Mouse (Mus musculus) kidney, embryonic 15.5 days (tissue): Measurements from ENCODE around the gene Gm9918. TPM values are rescaled to one million over a fixed set of nuclear protein-coding genes. Genes with fewer than 3 reads are reported as not detected.

Experiments
- ATAC-seq: fragments of 200-750 bp; cut with Nextera tagmentation; replicated peaks from 2 replicates; pipeline ENCODE4 v1.8.0; 2017; ENCODE audit warnings: moderate TSS enrichment; ENCODE audit not compliant: low FRiP score
- H3K27ac ChIP-seq: fragments of 300-500 bp; sonication (generic); 2 replicates; pipeline ENCODE4 v1.5.1; 2015; ENCODE audit warnings: mild to moderate bottlenecking, inconsistent platforms
- H3K27me3 ChIP-seq: fragments of 300-500 bp; sonication (generic); 2 replicates; pipeline ENCODE4 v1.6.1; 2015; ENCODE audit warnings: inconsistent platforms
- H3K36me3 ChIP-seq: fragments of 300-500 bp; sonication (generic); 2 replicates; pipeline ENCODE4 v1.6.1; 2015; ENCODE audit warnings: inconsistent platforms
- H3K4me1 ChIP-seq: fragments of 300-500 bp; sonication (generic); 2 replicates; pipeline ENCODE4 v1.6.1; 2015; ENCODE audit warnings: inconsistent platforms
- H3K4me2 ChIP-seq: fragments of 300-500 bp; sonication (generic); 2 replicates; pipeline ENCODE4 v1.6.1; 2015; ENCODE audit warnings: moderate library complexity, mild to moderate bottlenecking, inconsistent platforms
- H3K4me3 ChIP-seq: fragments of 300-500 bp; sonication (generic); replicated peaks from 2 replicates; pipeline ENCODE4 v1.5.1; 2015; ENCODE audit warnings: mild to moderate bottlenecking, inconsistent platforms
- H3K9ac ChIP-seq: fragments of 300-500 bp; sonication (generic); 2 replicates; pipeline ENCODE4 v1.6.1; 2015; ENCODE audit warnings: mild to moderate bottlenecking, inconsistent platforms
- H3K9me3 ChIP-seq: fragments of 300-500 bp; sonication (generic); replicated peaks from 2 replicates; pipeline ENCODE4 v1.6.1; 2016; ENCODE audit warnings: inconsistent platforms
- WGBS: fragments of 180-500 bp; shearing (Covaris S2); methylation state at CpG from one replicate; pipeline ENCODE4 v1.1.7; 2015; ENCODE audit warnings: mixed read lengths; 5-methylcytosine and 5-hydroxymethylcytosine counted together
- polyA plus RNA-seq: library from polyadenylated mRNA; unstranded; fragments of >200 nt; fragmentation: Nextera tagmentation; extraction: Ambion mirVana; gene quantifications from 2 replicates; pipeline ENCODE4 v1.2.1, GENCODE M21; 2015

Gm9918 gene
- polyA plus RNA-seq, 1 experiment from 2014 or later: 0.44 TPM

DNA sequence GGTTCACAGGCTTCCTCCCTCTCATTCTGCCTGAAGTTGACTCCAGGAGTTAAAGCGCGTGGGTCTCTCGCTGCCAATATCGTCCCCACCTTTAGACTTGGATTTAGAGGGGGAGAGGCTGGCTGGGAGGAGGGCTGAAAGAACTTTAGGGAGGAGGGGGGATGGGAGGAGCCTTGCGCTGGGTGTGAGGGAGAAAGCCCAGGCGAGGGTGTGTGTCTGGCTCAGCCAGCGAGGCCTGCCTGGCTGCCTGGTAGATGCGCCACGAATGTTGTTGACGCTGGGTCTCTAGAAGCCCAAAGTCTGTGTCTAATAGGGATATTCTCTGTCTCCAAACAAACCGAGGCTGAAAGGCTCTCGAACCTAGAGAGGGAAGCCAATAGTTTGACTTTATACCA, 12.3 kb upstream of the Gm9918 start:
- Histone ChIP-seq H3K4me1 (peaks cover 57% of the 10 kb centered on the region), H3K27ac (peak overlapping the region; percentile 73), H3K9ac (peak overlapping the region; percentile 74; the same call in 1 of the 2 replicates), H3K4me3 (peak overlapping the region; percentile 68), H3K36me3 (no peaks in the 10 kb centered on the region), H3K27me3 (0 out of 2 replicates have a peak, but pooled peaks cover 7% of the 10 kb centered on the region), H3K4me2 (peak overlapping the region; percentile 94), H3K9me3 (no peaks in the 10 kb centered on the region)
- peak; percentile 40; the same call in 1 of the 2 replicates for ATAC-seq
- 12% methylated on average over 12 of the region's 12 CpGs for WGBS

DNA sequence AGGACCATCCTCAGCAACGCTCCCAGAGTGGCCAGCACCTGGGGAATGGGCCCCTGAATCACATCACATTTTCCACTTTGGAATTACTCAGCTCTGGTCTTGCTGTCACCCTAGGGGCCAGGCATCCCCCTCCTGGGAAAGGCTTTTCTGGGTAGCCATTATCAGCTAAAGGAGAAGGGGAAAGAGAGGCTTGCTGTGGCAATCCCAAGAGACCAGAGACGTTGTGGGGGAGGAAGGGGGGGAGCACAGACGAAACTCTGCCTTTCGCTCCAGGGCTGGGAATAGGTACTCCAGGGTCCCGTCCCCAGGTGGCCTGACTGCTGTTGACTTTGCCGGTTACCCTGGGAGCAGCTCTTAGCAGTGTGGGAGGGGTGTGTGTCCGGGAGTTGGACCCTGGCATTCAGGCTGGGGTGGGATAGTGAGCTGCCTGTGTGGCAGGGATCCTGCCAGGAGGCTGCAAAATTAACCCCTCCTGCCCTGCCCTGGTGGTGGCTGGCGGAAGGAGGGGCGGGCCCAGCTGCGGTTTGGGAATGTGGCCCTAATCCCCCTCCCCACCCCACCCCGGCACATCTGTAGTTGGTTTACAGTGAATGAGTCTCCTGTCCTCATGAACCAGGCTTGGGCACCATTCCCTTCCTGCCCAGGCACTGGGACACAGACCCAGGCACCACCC, 11.6 kb upstream of the Gm9918 start:
- Histone ChIP-seq H3K4me3 (no peak overlapping the region), H3K4me2 (peak overlapping the region; percentile 94), H3K27ac (peak overlapping the region; percentile 73)

DNA sequence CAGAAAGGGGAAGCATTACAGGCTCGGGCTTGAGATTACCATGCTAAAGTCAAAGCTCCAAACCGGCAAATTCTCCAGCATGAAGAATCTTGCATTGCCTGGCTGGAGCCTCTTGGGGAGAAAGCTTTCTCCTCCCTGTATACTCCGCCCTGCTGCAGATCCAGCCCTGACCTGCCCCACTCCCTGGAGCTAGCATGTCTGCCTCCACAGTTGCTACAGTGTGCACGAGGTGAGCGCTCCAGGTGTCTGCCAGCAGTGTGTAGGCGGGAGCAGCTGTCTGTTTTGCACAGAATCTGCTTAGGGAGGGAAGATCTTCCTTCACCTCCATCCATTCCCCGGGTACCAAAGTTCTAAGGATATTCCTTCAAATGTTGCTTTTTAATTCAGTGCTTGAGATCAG, 7.8 kb upstream of the Gm9918 start:
- Histone ChIP-seq H3K27me3 (0 out of 2 replicates have a peak, but pooled peaks cover 3% of the 10 kb centered on the region), H3K27ac (no peak overlapping the region), H3K4me2 (no peak overlapping the region), H3K36me3 (no peaks in the 10 kb centered on the region), H3K9me3 (no peaks in the 10 kb centered on the region), H3K4me3 (no peak overlapping the region), H3K4me1 (peaks cover 31% of the 10 kb centered on the region), H3K9ac (no peak overlapping the region)
- 44% methylated on average over 7 of the region's 7 CpGs for WGBS
- no peak for ATAC-seq

More for the DNA sequence above, 11.6 kb upstream of the Gm9918 start:
- 33% methylated on average over 11 of the region's 11 CpGs for WGBS
- Histone ChIP-seq H3K36me3 (no peaks in the 10 kb centered on the region), H3K4me1 (peaks cover 59% of the 10 kb centered on the region), H3K9ac (0 out of 2 replicates have a peak overlapping the region, but pooled peaks have one; percentile 15), H3K9me3 (no peaks in the 10 kb centered on the region), H3K27me3 (0 out of 2 replicates have a peak, but pooled peaks cover 7% of the 10 kb centered on the region)
- ATAC-seq: no peak

DNA sequence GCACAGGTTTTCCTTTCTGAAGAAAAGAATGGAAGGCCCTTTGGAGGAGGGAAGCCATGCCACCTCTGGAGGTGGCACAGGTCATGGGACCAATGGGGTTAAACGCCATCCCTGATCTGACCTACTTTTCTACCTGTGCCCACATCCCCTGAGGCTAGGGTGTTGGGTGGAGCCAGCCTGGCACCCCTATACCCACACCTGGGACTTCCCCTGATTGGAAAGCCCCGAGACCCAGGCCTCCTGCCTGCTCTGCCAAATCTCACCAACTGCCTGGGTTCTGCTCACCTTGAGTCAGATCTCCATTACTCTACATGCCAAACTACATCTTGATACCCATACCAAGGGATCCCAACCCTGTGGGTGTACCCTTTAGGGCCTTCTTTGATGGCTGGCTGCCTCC, 7.3 kb upstream of the Gm9918 start:
- Histone ChIP-seq H3K27me3 (0 out of 2 replicates have a peak, but pooled peaks cover 3% of the 10 kb centered on the region), H3K4me3 (no peak overlapping the region), H3K4me2 (no peak overlapping the region), H3K36me3 (no peaks in the 10 kb centered on the region), H3K9me3 (no peaks in the 10 kb centered on the region), H3K4me1 (peaks cover 26% of the 10 kb centered on the region), H3K9ac (no peak overlapping the region), H3K27ac (no peak overlapping the region)
- WGBS: 82% methylated on average over 2 of the region's 2 CpGs
- no peak for ATAC-seq

DNA sequence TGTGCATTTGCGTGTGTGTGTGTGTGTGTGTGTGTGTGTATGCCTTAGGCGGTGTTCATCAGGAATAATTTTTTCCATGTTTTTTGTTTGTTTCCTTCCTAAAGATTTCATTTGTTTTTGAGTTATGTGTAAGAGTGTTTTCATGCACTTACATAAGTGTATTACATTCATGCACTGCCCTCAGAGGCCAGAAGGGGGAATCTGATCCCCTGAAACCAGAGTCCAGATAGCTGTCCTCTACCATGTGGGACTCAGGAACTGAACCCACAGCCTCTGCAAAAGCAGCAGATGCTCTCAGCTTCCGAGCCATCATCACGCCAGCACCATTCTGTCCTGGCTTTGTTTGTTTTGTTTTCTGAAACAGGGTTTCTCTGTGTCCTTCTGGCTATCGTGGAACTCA, 4.8 kb upstream of the Gm9918 start:
- 0 out of 2 replicates have a peak, but pooled peaks cover 8% of the 10 kb centered on the region for H3K27me3 ChIP-seq
- 91% methylated on average over 5 of the region's 5 CpGs for WGBS
- no peak overlapping the region for H3K4me3 ChIP-seq
- H3K36me3 ChIP-seq: no peaks in the 10 kb centered on the region
- no peak overlapping the region for H3K27ac ChIP-seq
- no peaks in the 10 kb centered on the region for H3K9me3 ChIP-seq
- no peak for ATAC-seq
- no peak overlapping the region for H3K9ac ChIP-seq
- H3K4me1 ChIP-seq: peaks cover 18% of the 10 kb centered on the region
- no peak overlapping the region for H3K4me2 ChIP-seq

DNA sequence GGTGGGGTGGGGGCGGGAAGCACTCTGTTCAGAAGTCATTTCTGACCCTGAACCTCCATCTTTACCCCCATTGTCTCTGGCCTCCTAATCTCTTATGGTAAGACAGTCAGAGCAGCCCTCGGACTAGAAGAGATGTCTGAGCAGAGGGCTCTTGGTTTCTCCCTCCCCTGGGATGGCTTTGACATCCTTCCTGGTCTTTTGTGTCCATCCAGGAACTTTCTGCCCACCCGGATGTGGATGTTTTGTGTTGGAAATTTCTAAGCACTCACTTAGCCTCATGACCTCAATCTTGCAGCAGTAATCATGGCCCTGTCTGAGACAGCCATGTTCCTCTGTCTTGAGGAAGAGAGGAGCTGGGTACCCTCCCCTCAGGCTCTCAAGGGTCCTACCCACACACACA, 1.1 kb downstream of the Gm9918 start:
- Histone ChIP-seq H3K27me3 (0 out of 2 replicates have a peak, but pooled peaks cover 5% of the 10 kb centered on the region), H3K4me3 (no peak overlapping the region), H3K27ac (peak overlapping the region; percentile 54; the same call in 1 of the 2 replicates), H3K9ac (no peak overlapping the region), H3K36me3 (no peaks in the 10 kb centered on the region), H3K4me2 (peak overlapping the region; percentile 62), H3K9me3 (no peaks in the 10 kb centered on the region), H3K4me1 (peaks cover 19% of the 10 kb centered on the region)
- ATAC-seq: no peak
- WGBS: 39% methylated on average over 3 of the region's 3 CpGs

DNA sequence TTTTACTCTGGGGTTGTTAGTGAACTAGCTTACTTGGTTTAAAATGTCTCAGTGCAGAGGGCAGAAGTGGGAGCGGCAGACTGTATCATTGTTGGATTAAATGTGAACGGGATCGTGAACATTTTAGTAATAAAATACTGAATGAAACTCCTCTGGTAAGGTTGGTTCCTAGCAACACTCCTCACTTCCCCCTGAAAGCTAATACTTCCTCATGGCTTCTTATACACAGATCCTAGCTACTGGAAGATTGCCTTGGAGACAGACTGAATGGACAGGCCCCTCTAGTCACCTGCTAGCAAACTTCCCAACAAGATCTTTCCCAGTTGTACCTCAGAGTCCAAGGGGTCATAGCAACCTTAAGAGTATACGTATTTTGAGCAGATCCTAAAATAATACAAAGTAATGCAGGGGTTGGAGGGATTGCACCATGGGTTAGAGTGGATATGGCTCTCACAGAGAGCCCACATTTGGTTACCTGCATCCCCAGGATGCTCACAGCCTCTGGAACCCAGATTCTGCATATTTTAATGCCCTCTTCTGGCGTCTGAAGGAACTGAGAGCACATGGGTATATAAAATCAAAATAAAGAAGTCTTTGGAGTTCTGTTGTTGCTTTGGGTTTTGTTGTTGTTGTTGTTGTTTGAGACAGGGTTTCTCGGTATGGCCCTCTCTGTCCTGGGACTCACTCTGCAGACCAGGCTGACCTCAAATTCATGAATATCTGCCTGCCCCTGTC, 3.8 kb downstream of the Gm9918 start:
- Histone ChIP-seq H3K36me3 (no peaks in the 10 kb centered on the region), H3K4me3 (no peak overlapping the region), H3K4me2 (no peak overlapping the region), H3K27me3 (0 out of 2 replicates have a peak, but pooled peaks cover 5% of the 10 kb centered on the region), H3K27ac (no peak overlapping the region), H3K9me3 (no peaks in the 10 kb centered on the region), H3K4me1 (peaks cover 24% of the 10 kb centered on the region), H3K9ac (no peak overlapping the region)
- ATAC-seq: no peak
- 74% methylated on average over 6 of the region's 6 CpGs for WGBS

DNA sequence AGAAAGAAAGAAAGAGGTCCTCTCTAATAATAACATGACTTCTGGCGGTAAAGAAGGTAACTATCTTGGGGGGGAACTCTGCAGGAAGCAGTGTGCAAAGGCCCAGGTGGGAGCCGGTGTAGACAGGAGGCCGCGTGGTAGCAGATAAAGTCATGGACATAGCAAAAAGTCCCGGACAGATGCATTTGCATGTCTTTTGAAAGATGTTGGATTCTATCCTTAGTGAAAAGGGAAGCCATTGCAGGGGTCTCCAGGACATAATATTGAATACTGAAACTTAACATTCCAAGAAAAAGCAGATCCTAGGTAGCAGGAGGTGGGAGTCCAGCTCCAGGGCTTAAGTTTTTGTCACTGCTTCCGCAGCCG, 8.3 kb downstream of the Gm9918 start:
- H3K27ac ChIP-seq: peak overlapping the region; percentile 95
- H3K9ac ChIP-seq: peak overlapping the region; percentile 81
- WGBS: 31% methylated on average over 7 of the region's 7 CpGs
- peaks cover 28% of the 10 kb centered on the region for H3K36me3 ChIP-seq
- peaks cover 24% of the 10 kb centered on the region for H3K4me1 ChIP-seq
- H3K27me3 ChIP-seq: no peaks in the 10 kb centered on the region
- peak overlapping the region; percentile 87 for H3K4me2 ChIP-seq
- H3K9me3 ChIP-seq: no peaks in the 10 kb centered on the region
- peak overlapping the region; percentile 97 for H3K4me3 ChIP-seq
- ATAC-seq: no peak

DNA sequence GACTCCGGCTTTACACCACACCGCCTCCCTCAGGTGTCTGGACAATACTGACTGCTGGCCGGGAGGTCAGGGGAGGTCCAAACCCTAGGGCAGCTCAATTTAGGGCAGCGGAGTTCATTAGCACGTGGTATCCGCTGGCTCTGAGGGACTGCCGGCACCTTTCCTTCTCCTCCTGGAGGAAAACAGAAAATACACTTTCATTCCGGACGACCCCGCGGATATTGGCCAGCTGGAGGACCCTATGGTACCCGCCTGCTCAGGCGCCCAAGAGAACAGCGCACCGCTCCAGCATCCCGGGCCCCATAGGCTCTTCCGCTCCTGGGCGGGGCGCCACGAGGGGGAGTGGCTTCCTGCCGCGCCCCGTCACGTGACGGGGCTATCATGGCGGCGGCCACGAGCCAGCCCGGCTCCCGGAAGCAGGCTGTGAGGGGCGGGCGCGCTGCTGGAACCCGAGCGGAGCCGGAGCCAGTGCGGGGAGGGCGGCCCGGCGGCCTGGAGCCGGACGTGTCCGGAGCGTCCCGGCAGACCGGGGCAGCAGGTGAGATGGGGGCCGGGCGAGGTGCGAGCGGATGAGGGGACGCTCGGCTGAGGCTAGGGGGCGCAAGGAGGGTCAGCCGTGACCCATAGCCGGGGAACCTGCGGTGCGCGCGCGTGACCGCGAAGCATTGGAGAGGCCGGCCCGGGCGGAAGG, 8.9 kb downstream of the Gm9918 start, which contains the start of gene Mfsd5:
Mfsd5 (plus strand) TSS at position 363 of the 691 bp plus-strand sequence.
- peak within 1 kb of the TSS; percentile 81 for H3K9ac ChIP-seq
- H3K4me1 ChIP-seq: peaks cover 24% of the 10 kb centered on the region
- peak; percentile 97 for ATAC-seq
- WGBS: under 1% methylated on average over 65 of the region's 65 CpGs
- peak within 1 kb of the TSS; percentile 87 for H3K4me2 ChIP-seq
- peak within 1 kb of the TSS; percentile 97 for H3K4me3 ChIP-seq
- no peaks in the 10 kb centered on the region for H3K9me3 ChIP-seq
- no peaks in the 10 kb centered on the region for H3K27me3 ChIP-seq
- H3K27ac ChIP-seq: peak within 1 kb of the TSS; percentile 95
- H3K36me3 ChIP-seq: peaks cover 28% of the 10 kb centered on the region

DNA sequence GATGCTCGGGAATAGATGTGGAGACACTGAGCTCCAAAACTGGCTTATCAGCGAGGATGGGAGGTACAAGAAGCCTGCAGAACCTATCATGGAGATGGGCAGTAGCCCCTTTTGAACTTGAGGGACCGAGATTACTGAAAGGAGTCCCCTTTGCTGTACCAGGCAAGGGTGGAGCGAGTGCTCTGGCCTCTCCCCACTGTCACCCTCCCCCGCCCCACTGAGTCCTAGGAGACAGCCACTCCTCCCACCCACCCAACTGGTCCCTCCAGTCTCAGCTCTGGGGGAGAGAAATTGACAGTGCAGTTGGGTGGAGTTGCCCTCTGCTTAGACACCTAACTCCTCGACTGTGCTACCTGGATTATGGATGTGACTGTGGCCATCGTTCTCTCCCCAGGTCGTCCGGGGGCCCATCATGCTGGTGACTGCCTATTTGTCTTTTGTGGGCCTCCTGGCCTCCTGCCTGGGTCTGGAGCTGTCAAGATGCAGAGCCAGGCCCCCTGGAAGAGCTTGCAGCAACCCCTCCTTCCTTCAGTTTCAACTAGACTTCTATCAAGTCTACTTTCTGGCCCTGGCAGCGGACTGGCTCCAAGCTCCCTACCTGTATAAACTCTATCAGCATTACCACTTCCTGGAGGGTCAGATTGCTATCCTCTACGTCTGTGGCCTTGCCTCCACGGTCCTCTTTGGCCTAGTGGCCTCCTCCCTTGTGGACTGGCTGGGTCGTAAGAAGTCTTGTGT, 9.6 kb downstream of the Gm9918 start:
- H3K36me3 ChIP-seq: peaks cover 28% of the 10 kb centered on the region
- peak overlapping the region; percentile 95 for H3K27ac ChIP-seq
- peaks cover 24% of the 10 kb centered on the region for H3K4me1 ChIP-seq
- H3K9me3 ChIP-seq: no peaks in the 10 kb centered on the region
- 24% methylated on average over 13 of the region's 13 CpGs for WGBS
- peak overlapping the region; percentile 87 for H3K4me2 ChIP-seq
- peak overlapping the region; percentile 81 for H3K9ac ChIP-seq
- ATAC-seq: peak; percentile 27
- peak overlapping the region; percentile 97 for H3K4me3 ChIP-seq
- no peaks in the 10 kb centered on the region for H3K27me3 ChIP-seq

DNA sequence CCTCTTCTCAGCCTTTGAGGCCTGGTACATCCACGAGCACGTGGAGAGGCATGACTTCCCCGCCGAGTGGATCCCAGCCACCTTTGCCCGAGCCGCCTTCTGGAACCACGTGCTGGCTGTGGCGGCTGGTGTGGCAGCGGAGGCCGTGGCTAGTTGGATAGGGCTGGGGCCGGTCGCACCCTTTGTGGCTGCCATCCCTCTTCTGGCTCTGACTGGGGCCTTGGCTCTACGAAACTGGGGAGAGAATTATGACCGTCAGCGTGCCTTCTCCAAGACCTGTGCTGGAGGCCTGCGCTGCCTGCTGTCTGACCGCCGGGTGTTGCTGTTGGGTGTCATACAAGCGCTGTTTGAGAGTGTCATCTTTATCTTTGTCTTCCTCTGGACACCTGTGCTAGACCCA, 10.3 kb downstream of the Gm9918 start:
- Histone ChIP-seq H3K4me2 (peak overlapping the region; percentile 87), H3K36me3 (peaks cover 28% of the 10 kb centered on the region), H3K27ac (no peak overlapping the region), H3K9me3 (no peaks in the 10 kb centered on the region), H3K27me3 (no peaks in the 10 kb centered on the region), H3K4me1 (peaks cover 24% of the 10 kb centered on the region), H3K9ac (peak overlapping the region; percentile 81; the same call in 1 of the 2 replicates), H3K4me3 (peak overlapping the region; percentile 97)
- no peak for ATAC-seq
- WGBS: 93% methylated on average over 19 of the region's 19 CpGs
